Mouse (Mus musculus): Measurements from ENCODE around the gene Bhmt2.

Gene Bhmt2

DNA sequence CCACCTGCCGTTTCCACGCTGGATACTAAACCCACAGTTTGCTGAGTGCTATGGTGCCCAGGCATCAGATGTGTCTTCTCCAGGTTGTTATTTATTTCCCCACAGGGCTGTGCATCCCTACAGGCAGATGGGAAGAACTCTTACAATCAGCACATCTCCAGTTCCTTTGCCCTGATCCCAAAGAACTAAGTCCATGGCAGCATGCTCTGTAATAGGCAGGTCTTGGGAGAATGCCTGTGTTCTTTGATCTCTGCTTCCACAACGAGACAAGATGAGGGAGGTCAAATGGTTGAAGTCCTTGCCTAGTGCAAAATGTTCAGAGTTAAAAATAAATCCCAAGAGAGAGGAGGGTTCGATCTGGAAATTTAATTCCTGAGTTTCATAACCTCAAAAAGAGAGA, 34.5 kb downstream of the Bhmt2 start:
- no peak for DNase-seq (ENCODE audit: low spot score in 2 of 2)

DNA sequence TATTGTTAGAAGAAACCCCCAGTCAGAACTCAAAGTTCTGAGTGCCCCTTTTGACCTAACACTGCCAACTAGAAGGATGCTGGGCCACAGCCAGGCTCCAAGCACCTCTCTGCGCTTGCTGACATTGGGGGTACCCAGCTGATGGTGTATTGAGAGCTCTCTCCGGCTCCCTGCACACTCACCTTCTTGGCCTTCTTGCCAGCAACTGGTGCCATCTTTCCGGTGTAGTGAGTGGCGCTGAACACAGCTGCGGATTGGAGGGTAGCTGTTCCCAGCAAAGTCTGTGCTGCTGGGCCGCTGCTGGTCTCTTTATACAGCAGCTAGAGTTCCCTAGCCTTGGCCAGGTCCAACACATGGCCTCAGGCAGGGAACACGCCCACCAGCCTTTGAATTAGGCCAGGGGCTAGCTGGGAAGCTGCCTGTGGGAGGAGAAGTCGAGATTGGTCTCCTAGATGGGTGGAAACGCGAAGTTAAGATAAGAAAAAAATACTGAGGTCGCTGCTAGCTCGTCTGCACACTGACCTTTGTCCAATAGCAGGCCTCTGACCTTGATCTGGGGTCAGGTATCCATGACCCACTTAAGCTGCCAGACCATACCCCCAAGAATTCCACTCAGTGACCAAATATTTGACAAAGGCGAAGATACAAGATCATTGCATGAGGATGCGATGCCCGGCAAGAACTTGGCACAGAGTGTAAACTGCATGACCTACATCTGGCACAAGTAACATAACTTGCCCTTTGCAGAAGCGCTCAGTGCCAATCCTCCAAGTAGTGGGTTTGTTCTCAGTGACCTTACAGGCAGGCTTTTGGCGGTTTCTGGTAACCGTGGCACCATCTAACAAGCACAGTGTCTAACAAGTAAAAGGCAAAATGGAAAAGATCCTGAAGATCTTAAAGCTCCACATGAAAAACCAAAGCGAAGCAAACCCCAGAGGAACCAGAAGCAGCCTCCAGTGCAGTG, 36.5 kb downstream of the Bhmt2 start, which contains the start of gene Bhmt:
Gene Bhmt (minus strand): TSS at position 680 of the 964 bp plus-strand sequence.
- DNase-seq (ENCODE audit: low spot score in 2 of 2), result no peak

DNA sequence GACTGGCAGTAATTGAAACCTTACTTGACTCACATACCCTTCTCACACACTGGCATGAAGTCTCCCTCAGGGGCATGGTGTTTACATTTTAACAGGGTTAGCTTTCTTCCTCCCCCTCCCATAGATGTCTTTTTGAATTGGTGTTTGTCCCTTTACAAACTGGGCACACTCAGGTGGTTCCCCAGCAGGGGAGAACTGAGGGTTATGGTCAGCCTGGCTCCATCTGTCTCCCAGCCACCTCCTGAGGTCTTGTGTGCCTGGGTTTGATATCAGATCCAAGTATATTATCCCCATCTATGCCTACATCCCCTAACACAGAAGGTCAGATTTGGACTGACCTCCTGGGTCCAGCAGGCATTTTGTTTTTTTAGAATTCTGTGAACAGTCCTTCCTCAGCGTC, 37.5 kb downstream of the Bhmt2 start:
- DNase-seq (ENCODE audit: low spot score in 2 of 2), result no peak

DNA sequence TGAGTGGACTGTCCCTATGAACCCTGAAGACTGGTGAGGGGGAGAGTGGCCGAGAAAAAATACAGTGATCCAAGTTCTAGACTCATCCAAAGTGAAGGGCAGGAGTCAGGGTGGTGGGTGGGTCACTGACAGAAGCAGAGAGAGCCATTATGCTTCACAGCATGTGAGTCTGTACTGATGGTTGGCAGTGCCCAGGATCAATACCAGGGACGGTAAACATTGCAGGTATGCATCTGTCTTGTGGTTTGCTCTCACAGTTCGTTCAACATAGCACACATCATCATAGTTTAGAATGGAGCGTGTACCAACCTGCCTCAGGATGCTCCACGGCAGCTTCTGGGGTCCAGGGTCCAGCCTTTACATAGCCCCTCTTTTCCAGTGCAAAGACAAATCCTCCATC, 41.2 kb downstream of the Bhmt2 start:
- DNase-seq (ENCODE audit: low spot score in 2 of 2), result no peak

DNA sequence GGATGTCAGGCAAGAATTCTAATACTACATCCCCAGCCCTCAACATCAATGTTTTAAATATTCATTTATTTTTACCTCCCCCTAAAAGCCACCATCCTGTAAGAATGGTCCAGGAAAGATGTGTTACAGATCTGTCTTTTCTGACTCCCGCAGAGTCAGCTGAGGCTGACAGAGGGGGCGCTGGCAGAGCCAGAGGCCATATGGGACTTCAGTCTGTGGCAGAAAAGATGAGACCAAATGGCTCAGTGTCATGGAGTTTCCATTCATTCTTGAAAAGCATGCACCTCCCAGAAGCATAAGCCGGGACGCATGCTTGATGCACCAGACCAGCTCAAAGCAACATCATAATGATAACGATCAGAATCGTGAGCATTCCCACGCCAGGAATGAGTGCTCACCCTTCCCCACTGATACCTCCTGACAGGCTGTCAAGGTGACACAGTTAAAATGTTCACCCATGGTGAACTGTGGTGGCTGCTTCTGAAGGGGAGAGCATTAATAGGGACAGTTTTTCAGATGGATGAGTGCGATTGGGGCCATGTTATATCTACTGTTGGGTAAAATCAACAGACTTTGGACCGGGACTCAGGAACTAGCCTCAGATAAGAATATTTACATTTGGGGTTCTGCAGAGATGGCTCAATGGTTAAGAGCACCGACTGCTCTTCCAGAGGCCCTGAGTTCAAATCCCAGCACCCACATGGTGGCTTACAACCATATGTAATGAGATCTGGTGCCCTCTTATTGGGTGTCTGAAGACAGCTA, 43.0 kb downstream of the Bhmt2 start:
- no peak for DNase-seq (ENCODE audit: low spot score in 2 of 2)

DNA sequence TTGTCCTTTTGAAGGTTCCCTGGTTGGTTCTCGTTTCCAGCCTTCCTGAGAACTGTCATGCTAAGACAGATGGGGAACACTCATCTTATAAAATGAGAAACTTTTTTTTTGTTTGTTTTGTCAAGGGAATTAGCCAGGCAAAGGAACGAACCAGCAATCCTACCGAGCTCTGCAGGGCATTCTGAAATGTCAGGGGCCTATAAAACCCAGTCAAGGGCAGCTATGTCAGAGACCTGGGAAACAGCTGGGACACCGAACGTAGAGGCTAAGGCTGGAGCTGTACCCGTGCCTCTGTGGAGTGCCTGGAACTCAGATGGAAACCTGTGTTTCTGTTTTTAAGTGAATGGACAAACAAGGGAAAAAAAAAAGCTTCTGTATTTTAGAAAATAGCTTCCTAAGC, 45.2 kb downstream of the Bhmt2 start:
- no peak for DNase-seq (ENCODE audit: low spot score in 2 of 2)

DNA sequence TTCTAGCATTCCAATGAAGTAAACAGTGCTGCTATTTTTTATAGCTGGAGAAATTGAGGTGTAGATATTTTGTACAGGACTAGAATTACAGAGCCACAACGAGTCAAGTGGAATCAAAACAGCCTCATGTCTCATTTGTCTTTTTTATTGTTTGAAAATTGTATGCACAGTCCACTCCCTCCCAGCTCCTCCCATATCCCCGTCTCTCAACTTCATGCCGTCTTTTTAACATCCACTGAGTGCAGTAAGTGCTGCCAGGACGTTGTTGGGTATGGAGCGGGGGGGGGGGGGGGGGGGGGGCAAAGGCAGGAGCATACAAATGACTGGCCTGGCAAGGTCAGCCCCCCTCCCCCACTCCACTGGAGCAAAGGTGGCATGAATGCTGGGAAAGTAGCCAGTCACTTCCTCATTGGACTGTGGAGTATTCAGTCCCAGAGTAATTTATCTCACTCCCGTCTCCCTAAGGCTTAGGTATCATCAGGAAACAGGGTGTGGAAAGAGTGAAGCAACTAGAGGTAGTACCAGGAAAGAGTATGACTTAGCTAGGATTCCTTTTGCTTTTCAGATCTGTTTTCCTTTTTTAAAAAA, 59.6 kb downstream of the Bhmt2 start:
- DNase-seq (ENCODE audit: low spot score in 2 of 2), result peak; percentile 27 to 38

DNA sequence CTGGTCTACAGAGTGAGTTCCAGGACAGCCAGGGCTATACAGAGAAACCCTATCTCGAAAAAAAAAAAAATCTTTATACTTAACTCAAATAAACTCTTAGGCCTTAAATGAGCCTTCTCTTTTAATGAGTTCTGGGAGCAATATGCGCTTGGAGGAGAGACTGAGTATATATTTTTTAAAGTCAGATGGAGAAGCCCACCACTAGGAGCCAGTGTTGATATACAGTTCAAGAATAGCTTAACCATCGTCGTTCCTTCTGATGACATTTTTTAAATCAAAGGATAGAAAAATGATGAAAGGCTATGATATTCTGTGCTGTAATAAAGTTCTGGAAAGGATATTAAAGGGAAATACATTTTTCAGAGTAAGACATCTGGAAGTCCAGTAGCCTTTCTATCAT, 60.3 kb downstream of the Bhmt2 start:
- DNase-seq (ENCODE audit: low spot score in 2 of 2), result no peak

DNA sequence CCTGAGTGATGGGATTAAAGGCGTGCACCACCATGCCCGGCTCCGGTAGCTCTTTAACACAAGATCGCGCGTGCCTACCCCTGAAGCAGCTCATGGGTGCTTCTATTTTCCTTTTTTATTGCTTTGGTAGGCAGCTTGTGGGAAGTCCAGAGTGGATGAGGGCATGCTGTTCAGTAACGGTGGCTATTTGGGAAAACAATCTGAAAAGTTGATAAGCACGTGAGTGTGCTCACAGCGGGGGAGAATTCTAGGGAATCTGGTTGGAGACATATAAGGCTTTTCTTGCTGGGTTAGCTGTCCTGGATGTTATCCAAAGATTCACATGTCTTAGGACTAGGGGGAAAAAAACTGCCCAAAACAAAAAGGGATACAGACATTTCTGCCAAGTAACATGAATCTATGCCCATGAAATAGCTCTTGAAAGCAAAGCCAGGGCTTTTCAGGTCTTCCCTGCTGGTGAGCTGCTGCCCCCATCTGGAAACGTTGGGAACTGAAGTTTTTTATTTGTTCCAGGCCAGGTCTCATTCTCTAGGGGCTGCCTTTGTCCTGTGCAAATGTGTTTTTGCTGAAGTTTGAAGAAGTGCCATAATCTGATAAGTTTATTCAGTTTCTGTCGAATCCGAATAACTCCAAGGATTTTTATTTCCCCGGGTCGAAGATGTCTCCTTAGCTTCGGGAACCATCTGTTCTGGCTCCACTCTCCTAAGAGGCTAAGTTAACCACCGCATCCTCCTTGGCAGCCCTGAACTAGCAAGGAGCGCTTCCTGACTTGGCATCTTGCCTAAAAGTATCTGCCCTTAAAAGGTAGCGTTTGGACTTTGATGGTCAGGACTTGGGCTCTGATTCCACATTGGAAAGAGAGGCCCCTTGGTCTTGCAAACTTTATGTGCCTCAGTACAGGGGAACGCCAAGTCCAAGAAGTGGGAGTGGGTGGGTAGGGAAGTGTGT, 61.2 kb downstream of the Bhmt2 start:
- DNase-seq (ENCODE audit: low spot score in 2 of 2), result peak; percentile 35 to 70

DNA sequence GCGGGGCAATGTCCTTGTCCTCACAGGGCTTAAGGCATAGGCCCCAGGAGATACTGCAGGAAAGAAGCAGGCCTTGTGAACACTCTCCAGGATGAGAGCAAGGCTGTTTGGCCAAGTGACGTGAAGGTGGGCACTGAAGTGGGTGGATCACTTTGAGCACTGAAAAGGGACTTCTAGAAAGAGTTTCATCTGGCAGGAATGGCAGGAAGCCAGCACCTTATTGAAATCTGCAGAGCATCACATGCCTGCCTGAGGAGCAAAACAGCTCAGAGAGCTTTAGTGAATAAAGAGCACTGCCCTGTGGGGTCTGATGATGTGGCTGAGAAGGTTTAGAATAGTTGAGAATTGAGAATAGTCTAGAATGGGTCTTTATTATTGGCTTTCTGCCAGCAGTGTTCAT, 65.6 kb downstream of the Bhmt2 start:
- DNase-seq (ENCODE audit: low spot score in 2 of 2), result no peak

DNA sequence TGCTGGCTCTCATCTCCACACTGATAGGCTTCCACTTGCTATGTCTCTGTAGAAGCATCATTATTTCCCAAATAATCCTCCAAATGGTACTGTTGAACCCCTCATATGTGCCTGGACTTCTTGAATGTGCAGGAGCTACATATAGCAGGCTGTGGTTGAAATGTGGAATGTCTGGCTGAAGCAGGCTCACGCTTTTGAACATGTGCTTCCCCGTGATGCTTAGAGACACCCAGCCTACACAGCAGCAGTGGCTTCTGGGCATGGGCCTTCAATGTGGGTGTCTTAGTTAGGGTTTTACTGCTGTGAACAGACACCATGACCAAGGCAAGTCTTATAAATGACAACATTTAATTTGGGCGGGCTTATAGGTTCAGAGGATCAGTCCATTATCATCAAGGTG, 66.4 kb downstream of the Bhmt2 start:
- no peak for DNase-seq (ENCODE audit: low spot score in 2 of 2)

DNA sequence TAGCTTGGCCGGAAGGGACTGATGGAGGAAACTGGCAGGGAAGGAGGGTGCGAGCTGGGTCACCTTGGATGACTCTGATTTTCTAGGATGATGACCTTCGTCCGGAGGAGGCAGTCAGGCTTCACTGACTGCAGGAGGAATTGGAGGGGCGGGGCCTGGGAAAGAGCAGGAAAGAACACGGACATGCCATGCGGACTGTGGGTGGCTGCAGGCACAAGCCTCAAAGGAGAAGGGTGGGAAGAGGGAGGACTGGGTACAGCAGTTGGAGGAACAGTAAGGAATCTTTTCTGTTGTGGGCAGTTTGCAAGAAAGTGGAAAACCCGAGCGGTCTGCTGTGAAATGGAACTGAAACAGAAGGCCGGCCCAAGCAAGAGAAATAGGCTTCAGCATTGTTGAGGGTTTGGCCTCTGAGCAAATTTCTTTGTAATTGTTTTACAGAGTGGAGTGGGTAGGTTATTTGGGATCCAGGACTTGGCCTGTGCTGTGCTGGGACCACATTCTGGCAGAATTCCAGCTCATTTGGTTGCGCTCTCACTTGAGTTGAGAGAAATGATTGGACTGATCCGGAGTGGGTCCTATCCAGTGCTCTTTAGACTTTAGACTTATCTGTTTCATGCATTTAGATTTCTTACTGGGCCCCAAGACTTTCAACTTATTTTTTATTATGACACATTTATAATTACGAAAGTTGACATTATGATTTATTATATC, 67.1 kb downstream of the Bhmt2 start:
- no peak for DNase-seq (ENCODE audit: low spot score in 2 of 2)
